Mouse (Mus musculus): ENCODE results near the gene Cd47.

The Cd47 gene

GRCm38 (mm10) chr16:49874546-49874945, 74.2 kb downstream of the Cd47 start:
- no peak for DNase-seq

- DNase-seq, result no peak
These were observed 76.1 kb downstream of the Cd47 start for GRCm38 (mm10) chr16:49876291-49877030.

GRCm38 (mm10) chr16:49877243-49877642, 76.9 kb downstream of the Cd47 start:
- no peak for DNase-seq

GRCm38 (mm10) chr16:49878051-49878450, 77.7 kb downstream of the Cd47 start:
- no peak for DNase-seq

- no peak for DNase-seq
These were observed 86.2 kb downstream of the Cd47 start for GRCm38 (mm10) chr16:49886403-49887066.

- no peak for DNase-seq
These were observed 87.0 kb downstream of the Cd47 start for GRCm38 (mm10) chr16:49887290-49887689.

- DNase-seq, result no peak
These were observed 87.7 kb downstream of the Cd47 start for GRCm38 (mm10) chr16:49887811-49888564.

GRCm38 (mm10) chr16:49889031-49889655, 88.8 kb downstream of the Cd47 start:
- no peak for DNase-seq

- DNase-seq, result no peak
These were observed 91.9 kb downstream of the Cd47 start for GRCm38 (mm10) chr16:49892252-49892651.

- DNase-seq, result no peak
These were observed 92.6 kb downstream of the Cd47 start for GRCm38 (mm10) chr16:49892945-49893344.

- no peak for DNase-seq
These were observed 94.3 kb downstream of the Cd47 start for GRCm38 (mm10) chr16:49894624-49895023.

- DNase-seq, result no peak
These were observed 95.8 kb downstream of the Cd47 start for GRCm38 (mm10) chr16:49896132-49896531.

- DNase-seq, result no peak
These were observed 101.1 kb downstream of the Cd47 start for GRCm38 (mm10) chr16:49901395-49901794.

- no peak for DNase-seq
These were observed 101.8 kb downstream of the Cd47 start for GRCm38 (mm10) chr16:49902083-49902482.

GRCm38 (mm10) chr16:49904248-49904930, 104.1 kb downstream of the Cd47 start:
- DNase-seq, result no peak

- DNase-seq, result no peak
These were observed 104.7 kb downstream of the Cd47 start for GRCm38 (mm10) chr16:49905041-49905440.

GRCm38 (mm10) chr16:49905601-49906001, 105.3 kb downstream of the Cd47 start:
- no peak for DNase-seq

GRCm38 (mm10) chr16:49906066-49906465, 105.7 kb downstream of the Cd47 start:
- DNase-seq, result no peak

- no peak for DNase-seq
These were observed 106.6 kb downstream of the Cd47 start for GRCm38 (mm10) chr16:49906940-49907339.

GRCm38 (mm10) chr16:49907356-49907755, 107.0 kb downstream of the Cd47 start:
- DNase-seq, result no peak

GRCm38 (mm10) chr16:49909536-49909935, 109.2 kb downstream of the Cd47 start:
- no peak for DNase-seq

- no peak for DNase-seq
These were observed 113.8 kb downstream of the Cd47 start for GRCm38 (mm10) chr16:49914094-49914493.
